Mouse (Mus musculus): Measurements from ENCODE around the gene Prcd. TPM values are rescaled to one million over a fixed set of nuclear protein-coding genes. Genes with fewer than 3 reads are reported as not detected.
"Not testable (repeated sequence)": the region's sequence is repeated elsewhere in the genome, so short reads cannot be mapped to it uniquely, and the experiment has no call there.

Gene Prcd
- polyA plus RNA-seq, 1 experiment from 2014 or later, result 3.2 TPM

DNA sequence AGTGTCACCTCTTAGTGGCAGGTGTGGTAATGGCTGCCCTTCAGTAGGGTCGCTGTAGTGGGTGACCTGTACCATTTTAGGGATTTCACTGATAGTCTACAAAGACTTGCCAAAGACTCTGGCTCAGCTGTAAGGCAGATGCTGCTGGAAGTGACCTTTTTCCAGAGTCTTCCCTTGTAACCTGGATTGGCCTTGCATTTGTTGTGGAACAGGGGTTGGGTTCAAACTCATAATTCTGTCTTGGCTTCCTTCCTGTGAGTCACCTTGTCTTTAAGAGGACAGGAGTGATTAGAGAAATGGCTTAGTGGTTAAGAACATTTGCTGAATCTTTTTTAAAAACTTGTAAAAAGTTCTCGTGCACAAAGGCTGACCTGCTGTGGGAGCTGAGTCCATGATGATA lies 20.1 kb downstream of the Prcd start:
- Histone ChIP-seq H3K9ac (0 out of 2 replicates have a peak overlapping the region, but pooled peaks have one; percentile 93), H3K27ac (0 out of 2 replicates have a peak overlapping the region, but pooled peaks have one; percentile 21), H3K36me3 (peaks cover 51% of the 10 kb centered on the region), H3K27me3 (no peaks in the 10 kb centered on the region), H3K4me3 (no peak overlapping the region), H3K9me3 (no peaks in the 10 kb centered on the region), H3K4me2 (peak overlapping the region; percentile 87), H3K4me1 (peaks cover 48% of the 10 kb centered on the region)
- ATAC-seq (ENCODE audit: borderline replicate concordance, extremely low read depth, low FRiP score, low TSS enrichment), result no peak
- WGBS, result 71% methylated on average over 2 of the region's 2 CpGs

DNA sequence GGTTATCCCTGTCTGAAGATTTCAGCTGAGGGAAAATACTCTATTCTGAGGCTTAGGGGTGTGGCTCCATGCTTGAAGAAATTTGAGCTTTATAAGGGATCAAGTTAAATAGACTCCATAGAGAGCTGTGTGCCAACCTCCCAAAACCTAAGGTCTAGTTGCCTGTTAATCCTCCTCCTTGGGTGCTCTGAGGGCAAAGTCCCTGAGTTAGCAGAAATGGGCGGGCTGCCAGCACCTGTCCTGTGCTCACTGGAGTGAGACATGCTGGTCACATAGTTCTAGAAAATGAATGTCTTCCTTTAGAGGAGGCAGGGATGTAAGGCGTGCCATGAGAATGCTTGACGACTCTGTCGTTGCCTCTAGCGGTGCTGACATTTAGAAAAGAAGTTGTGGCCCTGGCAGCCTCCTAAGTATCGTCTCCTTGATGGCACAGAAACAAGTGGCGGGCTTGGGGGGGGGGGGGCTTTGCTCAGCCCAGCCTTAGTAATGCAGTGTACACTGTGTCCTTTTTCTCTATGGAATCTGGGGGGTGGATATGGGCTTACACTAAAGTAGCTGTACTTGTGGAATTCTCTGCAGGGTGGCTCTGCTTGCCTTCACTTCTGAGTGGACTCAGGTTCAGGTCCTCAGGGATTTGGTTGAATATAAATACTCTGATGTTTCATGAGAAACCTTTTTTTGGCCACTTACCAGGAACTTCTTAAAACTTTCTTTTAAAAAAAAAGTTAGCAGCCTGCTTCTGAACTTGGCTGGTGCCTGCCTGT lies 21.5 kb downstream of the Prcd start:
- ATAC-seq (ENCODE audit: borderline replicate concordance, extremely low read depth, low FRiP score, low TSS enrichment), result no peak
- no peaks in the 10 kb centered on the region for H3K9me3 ChIP-seq
- H3K36me3 ChIP-seq, result peaks cover 61% of the 10 kb centered on the region
- H3K9ac ChIP-seq, result no peak overlapping the region
- no peak overlapping the region for H3K27ac ChIP-seq
- H3K4me2 ChIP-seq, result no peak overlapping the region
- H3K4me3 ChIP-seq, result no peak overlapping the region
- H3K4me1 ChIP-seq, result peaks cover 34% of the 10 kb centered on the region
- no peaks in the 10 kb centered on the region for H3K27me3 ChIP-seq
- 63% methylated on average over 7 of the region's 7 CpGs for WGBS

- not testable (repeated sequence) for H3K27ac ChIP-seq
- 77% methylated on average over 6 of the region's 6 CpGs for WGBS
Measured at GRCm38 (mm10) chr11:116675429-116675828, 22.1 kb downstream of the Prcd start.

GRCm38 (mm10) chr11:116676175-116676976 lies 23.0 kb downstream of the Prcd start:
- peaks cover 25% of the 10 kb centered on the region for H3K4me1 ChIP-seq
- no peak overlapping the region for H3K4me3 ChIP-seq
- H3K9ac ChIP-seq, result no peak overlapping the region
- H3K9me3 ChIP-seq, result no peaks in the 10 kb centered on the region
- H3K4me2 ChIP-seq, result no peak overlapping the region
- WGBS, result 79% methylated on average over 14 of the region's 14 CpGs
- no peak for ATAC-seq (ENCODE audit: borderline replicate concordance, extremely low read depth, low FRiP score, low TSS enrichment)
- no peak overlapping the region for H3K27ac ChIP-seq
- H3K27me3 ChIP-seq, result no peaks in the 10 kb centered on the region
- H3K36me3 ChIP-seq, result peaks cover 61% of the 10 kb centered on the region

More at GRCm38 (mm10) chr11:116675429-116675828, 22.1 kb downstream of the Prcd start:
- not testable (repeated sequence) for H3K9ac ChIP-seq; H3K4me3 ChIP-seq; H3K9me3 ChIP-seq; ATAC-seq (ENCODE audit: borderline replicate concordance, extremely low read depth, low FRiP score, low TSS enrichment); H3K27me3 ChIP-seq; H3K4me2 ChIP-seq
- Histone ChIP-seq H3K36me3 (peaks cover 61% of the 10 kb centered on the region), H3K4me1 (peaks cover 32% of the 10 kb centered on the region)

- Histone ChIP-seq H3K9ac (no peak overlapping the region), H3K27ac (no peak overlapping the region), H3K4me3 (no peak overlapping the region), H3K27me3 (no peaks in the 10 kb centered on the region), H3K9me3 (no peaks in the 10 kb centered on the region), H3K4me2 (no peak overlapping the region), H3K4me1 (peaks cover 19% of the 10 kb centered on the region), H3K36me3 (peaks cover 65% of the 10 kb centered on the region)
- WGBS, result 68% methylated on average over 8 of the region's 8 CpGs
- ATAC-seq (ENCODE audit: borderline replicate concordance, extremely low read depth, low FRiP score, low TSS enrichment), result no peak
Measured at GRCm38 (mm10) chr11:116677711-116678441, 24.5 kb downstream of the Prcd start.

DNA sequence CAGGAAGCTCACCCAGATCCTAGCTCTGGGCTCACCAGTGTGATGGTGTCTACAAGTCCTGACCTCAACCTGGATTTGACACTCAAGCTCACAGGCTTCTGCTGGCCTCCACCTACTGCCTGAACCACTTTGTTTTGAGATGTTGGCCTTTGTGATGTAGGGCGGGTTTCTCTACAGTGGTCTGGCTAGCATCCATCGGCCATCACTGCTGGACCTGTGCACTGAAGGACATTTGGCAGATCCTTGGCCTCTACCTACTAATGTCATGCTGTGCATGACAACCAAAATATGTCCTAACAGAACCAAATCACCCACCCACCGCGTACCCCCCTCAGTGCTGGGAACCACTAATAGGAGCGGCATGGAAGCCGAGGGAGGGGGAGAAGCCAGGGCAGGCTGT lies 25.8 kb downstream of the Prcd start:
- ATAC-seq (ENCODE audit: borderline replicate concordance, extremely low read depth, low FRiP score, low TSS enrichment), result no peak
- H3K4me1 ChIP-seq, result peaks cover 10% of the 10 kb centered on the region
- peaks cover 53% of the 10 kb centered on the region for H3K36me3 ChIP-seq
- no peak overlapping the region for H3K4me3 ChIP-seq
- no peak overlapping the region for H3K4me2 ChIP-seq
- no peak overlapping the region for H3K9ac ChIP-seq
- H3K27ac ChIP-seq, result no peak overlapping the region
- H3K27me3 ChIP-seq, result no peaks in the 10 kb centered on the region
- 83% methylated on average over 6 of the region's 6 CpGs for WGBS
- no peaks in the 10 kb centered on the region for H3K9me3 ChIP-seq

DNA sequence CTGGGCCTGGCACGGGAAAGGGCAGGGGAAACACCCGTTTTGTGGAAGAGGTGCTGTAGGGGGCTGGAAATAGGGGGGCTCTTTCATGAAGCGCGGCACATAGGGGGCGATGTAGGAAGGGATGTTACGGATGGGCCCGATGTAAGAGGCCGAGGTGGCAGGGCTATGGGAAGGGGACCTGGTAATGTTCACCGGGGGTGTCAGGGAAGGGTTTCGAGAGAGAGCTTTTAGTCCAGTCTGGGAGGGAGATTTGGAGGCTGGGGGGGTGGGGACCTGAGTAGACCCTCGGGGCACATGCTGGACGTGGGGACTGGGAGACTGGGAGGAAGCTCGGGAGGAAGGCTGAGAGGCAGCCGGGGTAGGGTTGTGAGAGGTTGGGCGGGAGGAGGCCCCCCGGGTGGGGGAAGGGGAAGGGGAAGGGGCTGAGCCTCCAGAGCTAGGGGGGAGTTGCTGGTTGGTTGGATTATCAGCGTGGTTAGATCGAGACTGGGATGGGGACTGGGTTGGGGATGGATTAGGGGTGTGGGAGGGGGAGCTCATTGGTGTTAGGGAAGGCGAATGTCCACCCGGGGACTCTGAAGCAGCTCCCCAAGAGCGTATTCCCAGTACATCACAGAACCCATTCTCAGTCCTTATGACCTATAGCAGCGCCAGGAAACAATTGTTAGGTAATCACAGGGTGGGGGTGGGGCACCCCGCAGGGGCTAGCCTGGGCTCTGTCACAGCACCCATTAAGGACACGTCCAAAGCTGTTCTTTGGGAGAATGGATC lies 27.2 kb downstream of the Prcd start:
- Histone ChIP-seq H3K27me3 (no peaks in the 10 kb centered on the region), H3K4me3 (no peak overlapping the region), H3K4me2 (no peak overlapping the region), H3K36me3 (peaks cover 39% of the 10 kb centered on the region), H3K27ac (no peak overlapping the region), H3K9me3 (no peaks in the 10 kb centered on the region), H3K9ac (no peak overlapping the region), H3K4me1 (peaks cover 3% of the 10 kb centered on the region; the same call in 1 of the 2 replicates)
- 73% methylated on average over 24 of the region's 24 CpGs for WGBS
- ATAC-seq (ENCODE audit: borderline replicate concordance, extremely low read depth, low FRiP score, low TSS enrichment), result no peak

DNA sequence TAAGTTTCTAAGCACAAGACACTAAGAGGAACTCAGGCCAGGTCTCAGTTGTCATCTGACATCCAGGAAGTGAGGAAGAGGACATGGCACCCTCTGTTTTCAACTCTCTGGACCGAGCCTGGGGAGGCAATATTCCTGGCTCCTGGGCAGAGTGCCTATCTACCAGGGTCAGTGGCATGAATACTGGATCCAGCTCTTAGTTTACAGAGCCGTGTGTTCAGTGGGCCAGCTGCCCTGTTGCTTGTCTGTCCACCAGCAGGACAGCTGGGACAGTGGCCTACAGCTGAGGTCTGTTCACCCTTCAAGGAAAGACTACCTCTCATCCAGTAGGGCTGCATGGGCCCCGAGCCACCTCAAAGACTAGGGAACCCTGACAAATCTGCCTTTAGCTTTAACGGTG lies 27.8 kb downstream of the Prcd start:
- ATAC-seq (ENCODE audit: borderline replicate concordance, extremely low read depth, low FRiP score, low TSS enrichment), result no peak
- Histone ChIP-seq H3K4me3 (no peak overlapping the region), H3K4me2 (no peak overlapping the region), H3K9ac (no peak overlapping the region), H3K27ac (no peak overlapping the region), H3K4me1 (peaks cover 3% of the 10 kb centered on the region; the same call in 1 of the 2 replicates), H3K27me3 (no peaks in the 10 kb centered on the region), H3K9me3 (no peaks in the 10 kb centered on the region), H3K36me3 (peaks cover 33% of the 10 kb centered on the region)
- WGBS, result 64% methylated on average over 4 of the region's 4 CpGs

DNA sequence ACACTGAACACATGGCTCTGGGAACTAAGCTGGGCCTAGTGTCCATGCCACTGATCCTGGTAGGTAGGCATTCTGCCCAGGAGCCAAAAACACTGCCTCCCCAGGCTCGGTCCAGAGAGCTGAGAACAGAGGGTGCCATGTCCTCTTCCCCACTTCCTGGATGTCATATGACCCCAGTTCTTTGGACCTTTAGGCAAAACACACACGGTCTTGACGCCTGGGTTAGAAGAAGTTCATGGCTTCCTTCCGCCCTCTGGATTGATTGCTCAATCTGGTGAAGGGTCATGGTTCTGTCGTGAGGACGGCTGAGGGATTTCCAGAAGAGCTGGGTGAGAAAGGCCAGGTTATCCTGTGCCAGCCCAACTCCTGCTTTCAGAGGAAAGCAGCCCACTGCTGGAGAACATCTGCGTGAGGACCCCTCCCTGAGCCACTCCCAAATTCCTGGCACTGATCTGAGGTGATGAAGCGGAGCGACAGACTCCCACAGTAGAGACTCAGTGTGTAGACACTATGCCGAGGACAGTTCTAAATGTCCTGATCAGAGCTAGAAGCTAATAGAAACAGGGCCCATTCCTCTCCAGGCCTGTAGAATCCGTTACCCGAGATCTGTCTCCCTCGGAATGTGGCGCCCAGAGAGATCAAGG lies 29.3 kb downstream of the Prcd start:
- no peak overlapping the region for H3K4me3 ChIP-seq
- H3K9ac ChIP-seq, result no peak overlapping the region
- no peak overlapping the region for H3K27ac ChIP-seq
- H3K27me3 ChIP-seq, result no peaks in the 10 kb centered on the region
- H3K4me2 ChIP-seq, result no peak overlapping the region
- H3K9me3 ChIP-seq, result no peaks in the 10 kb centered on the region
- no peak for ATAC-seq (ENCODE audit: borderline replicate concordance, extremely low read depth, low FRiP score, low TSS enrichment)
- WGBS, result 65% methylated on average over 14 of the region's 14 CpGs
- peaks cover 3% of the 10 kb centered on the region; the same call in 1 of the 2 replicates for H3K4me1 ChIP-seq
- peaks cover 18% of the 10 kb centered on the region for H3K36me3 ChIP-seq

DNA sequence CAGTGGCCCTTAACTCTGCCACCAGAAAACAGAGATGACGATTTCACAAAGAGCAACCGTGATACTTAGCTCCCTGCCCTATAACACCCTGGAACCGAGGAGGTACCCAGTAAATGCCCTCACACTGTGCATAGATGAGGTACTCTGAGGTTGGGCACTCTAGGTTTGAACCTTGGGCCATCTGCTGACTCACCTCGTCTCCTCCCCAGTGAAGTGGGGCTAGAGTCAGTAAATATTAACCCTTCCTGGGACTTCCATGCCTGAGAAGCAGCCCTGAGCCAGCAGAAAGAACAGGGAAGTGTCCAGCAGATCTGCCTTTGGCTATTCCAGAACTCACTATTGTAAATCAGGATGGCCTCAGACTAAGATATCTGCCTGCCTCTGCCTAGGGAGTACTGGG lies 30.4 kb downstream of the Prcd start:
- no peak overlapping the region for H3K27ac ChIP-seq
- WGBS, result 69% methylated on average over 4 of the region's 4 CpGs

DNA sequence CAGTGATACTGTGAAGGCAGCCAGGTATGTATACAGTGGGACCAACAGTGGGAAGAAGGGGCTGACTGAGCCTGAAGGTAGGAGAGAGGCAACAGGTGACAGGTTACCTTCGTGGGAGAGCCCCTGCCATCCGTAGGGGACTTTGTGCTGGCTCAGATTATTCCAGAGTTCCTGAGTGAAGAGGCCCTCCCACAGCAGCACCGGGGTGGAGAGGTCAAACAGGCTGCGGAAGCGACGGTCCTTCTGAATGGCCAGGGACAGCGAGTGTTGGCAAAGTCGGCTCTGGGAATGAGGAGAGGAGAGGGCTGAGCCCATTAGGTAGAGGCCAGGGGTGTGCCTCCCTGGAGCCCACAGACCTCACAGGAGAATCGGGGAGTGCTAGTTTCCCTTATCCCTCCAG lies 32.4 kb downstream of the Prcd start:
- Histone ChIP-seq H3K4me1 (peaks cover 3% of the 10 kb centered on the region; the same call in 1 of the 2 replicates), H3K9ac (no peak overlapping the region), H3K4me3 (no peak overlapping the region), H3K9me3 (no peaks in the 10 kb centered on the region), H3K27me3 (no peaks in the 10 kb centered on the region), H3K36me3 (peaks cover 4% of the 10 kb centered on the region; the same call in 1 of the 2 replicates), H3K27ac (no peak overlapping the region), H3K4me2 (no peak overlapping the region)
- WGBS, result 52% methylated on average over 9 of the region's 9 CpGs
- no peak for ATAC-seq (ENCODE audit: borderline replicate concordance, extremely low read depth, low FRiP score, low TSS enrichment)

More for the DNA sequence above, 30.4 kb downstream of the Prcd start:
- no peak overlapping the region for H3K4me3 ChIP-seq
- H3K4me1 ChIP-seq, result peaks cover 3% of the 10 kb centered on the region; the same call in 1 of the 2 replicates
- no peaks in the 10 kb centered on the region for H3K27me3 ChIP-seq
- H3K9ac ChIP-seq, result no peak overlapping the region
- H3K36me3 ChIP-seq, result peaks cover 13% of the 10 kb centered on the region
- no peaks in the 10 kb centered on the region for H3K9me3 ChIP-seq
- no peak for ATAC-seq (ENCODE audit: borderline replicate concordance, extremely low read depth, low FRiP score, low TSS enrichment)
- no peak overlapping the region for H3K4me2 ChIP-seq

Data from lung, embryonic 15.5 days (tissue).